Mouse (Mus musculus) ZHBTc4 (cell line): ENCODE measurements at regions not wholly inside any gene's neighbourhood (a gene's known extent, or its start where the extent isn't known, plus 50 kb on each side); places are given as distances from the start of the nearest gene placed in this dataset.

Experiments used
- DNase-seq: peaks from one replicate; pipeline ENCODE4 v3.0.0-alpha.2; 2011; ENCODE audit warnings: low read depth, low spot score

- no peak for DNase-seq
Observed at GRCm38 (mm10) chr2:178927038-178927660, 496.8 kb downstream of the Cdh26 start.

GRCm38 (mm10) chr2:178929033-178929432 is 498.7 kb downstream of the Cdh26 start:
- no peak for DNase-seq

- no peak for DNase-seq
Observed at GRCm38 (mm10) chr2:178930125-178930524, 499.8 kb downstream of the Cdh26 start.

- peak; percentile 15 for DNase-seq
Observed at GRCm38 (mm10) chr2:178948471-178948870, 493.8 kb upstream of the Cdh4 start.

GRCm38 (mm10) chr2:178949103-178949502 is 493.1 kb upstream of the Cdh4 start:
- DNase-seq = peak; percentile 86

- no peak for DNase-seq
Observed at GRCm38 (mm10) chr2:178950304-178950703, 491.9 kb upstream of the Cdh4 start.

GRCm38 (mm10) chr2:178954420-178955067 is 487.7 kb upstream of the Cdh4 start:
- no peak for DNase-seq

GRCm38 (mm10) chr2:178958829-178959228 is 483.4 kb upstream of the Cdh4 start:
- no peak for DNase-seq

- DNase-seq = no peak
Observed at GRCm38 (mm10) chr2:178959603-178960002, 482.6 kb upstream of the Cdh4 start.

GRCm38 (mm10) chr2:178967584-178968365 is 474.5 kb upstream of the Cdh4 start:
- no peak for DNase-seq

- no peak for DNase-seq
Observed at GRCm38 (mm10) chr2:178969732-178970131, 472.5 kb upstream of the Cdh4 start.

GRCm38 (mm10) chr2:178975366-178975765 is 466.9 kb upstream of the Cdh4 start:
- no peak for DNase-seq

GRCm38 (mm10) chr2:178976046-178976445 is 466.2 kb upstream of the Cdh4 start:
- DNase-seq = no peak

GRCm38 (mm10) chr2:178976495-178976894 is 465.7 kb upstream of the Cdh4 start:
- no peak for DNase-seq

- DNase-seq = no peak
Observed at GRCm38 (mm10) chr2:178979451-178979850, 462.8 kb upstream of the Cdh4 start.

GRCm38 (mm10) chr2:178981736-178982502 is 460.3 kb upstream of the Cdh4 start:
- DNase-seq = peak; percentile 9

- DNase-seq = no peak
Observed at GRCm38 (mm10) chr2:178983801-178984200, 458.4 kb upstream of the Cdh4 start.

GRCm38 (mm10) chr2:178987935-178988334 is 454.3 kb upstream of the Cdh4 start:
- DNase-seq = no peak

- no peak for DNase-seq
Observed at GRCm38 (mm10) chr2:178989291-178989690, 452.9 kb upstream of the Cdh4 start.

GRCm38 (mm10) chr2:178989784-178990183 is 452.4 kb upstream of the Cdh4 start:
- DNase-seq = peak; percentile 22

GRCm38 (mm10) chr2:178990959-178991358 is 451.3 kb upstream of the Cdh4 start:
- no peak for DNase-seq
